Mouse (Mus musculus) neural tube, embryonic 13.5 days (tissue): Measurements from ENCODE around the gene Gpr85. TPM values are rescaled to one million over a fixed set of nuclear protein-coding genes. Genes with fewer than 3 reads are reported as not detected.
A peak's percentile ranks its signal among the peaks of the same experiment; 100 is the strongest.

ENCODE experiments used
- ATAC-seq: fragments of 200-750 bp; cut with Nextera tagmentation; 2 replicates; pipeline ENCODE4 v1.8.0; 2017; ENCODE audit warnings: low read depth, mild to moderate bottlenecking, moderate TSS enrichment, moderate library complexity
- H3K27ac ChIP-seq: fragments of 300-500 bp; sonication (generic); replicated peaks from 2 replicates; pipeline ENCODE4 v1.5.1; 2015; ENCODE audit warnings: moderate library complexity, mild to moderate bottlenecking, inconsistent platforms
- H3K27me3 ChIP-seq: fragments of 300-500 bp; sonication (generic); 2 replicates; pipeline ENCODE4 v1.6.1; 2015; ENCODE audit warnings: mild to moderate bottlenecking, inconsistent platforms
- H3K36me3 ChIP-seq: fragments of 300-500 bp; sonication (generic); 2 replicates; pipeline ENCODE4 v1.6.1; 2015; ENCODE audit warnings: mild to moderate bottlenecking, inconsistent platforms
- H3K4me1 ChIP-seq: fragments of 300-500 bp; sonication (generic); replicated peaks from 2 replicates; pipeline ENCODE4 v1.6.1; 2015; ENCODE audit warnings: inconsistent platforms
- H3K4me2 ChIP-seq: fragments of 300-500 bp; sonication (generic); 2 replicates; pipeline ENCODE4 v1.6.1; 2015; ENCODE audit warnings: inconsistent platforms, mild to moderate bottlenecking, moderate library complexity
- H3K4me3 ChIP-seq: fragments of 300-500 bp; sonication (generic); 2 replicates; pipeline ENCODE4 v1.5.1; 2015; ENCODE audit warnings: mild to moderate bottlenecking, inconsistent platforms
- H3K9ac ChIP-seq: fragments of 300-500 bp; sonication (generic); 2 replicates; pipeline ENCODE4 v1.6.1; 2015; ENCODE audit warnings: moderate library complexity, mild to moderate bottlenecking, inconsistent platforms
- H3K9me3 ChIP-seq: fragments of 300-500 bp; sonication (generic); 2 replicates; pipeline ENCODE4 v1.6.1; 2016; ENCODE audit warnings: inconsistent platforms
- WGBS: fragments of 180-500 bp; shearing (Covaris S2); methylation state at CpG from one replicate; pipeline ENCODE4 v1.1.7; 2015; 5-methylcytosine and 5-hydroxymethylcytosine counted together
- polyA plus RNA-seq: library from polyadenylated mRNA; unstranded; fragments of >200 nt; fragmentation: Nextera tagmentation; extraction: Ambion mirVana; gene quantifications from 2 replicates; pipeline ENCODE4 v1.2.1, GENCODE M21; 2015

The Gpr85 gene
- 78.5 and 82.4 TPM in 2 replicates for polyA plus RNA-seq

- ATAC-seq, result peak; percentile 21; the same call in 1 of the 2 replicates
- Histone ChIP-seq H3K9ac (peak within 1 kb of the TSS; percentile 99), H3K27ac (peak within 1 kb of the TSS; percentile 99), H3K9me3 (no peaks in the 10 kb centered on the region), H3K4me1 (peaks cover 31% of the 10 kb centered on the region), H3K27me3 (no peaks in the 10 kb centered on the region), H3K4me2 (peak within 1 kb of the TSS; percentile 75), H3K36me3 (no peaks in the 10 kb centered on the region), H3K4me3 (peak within 1 kb of the TSS; percentile 78)
- WGBS, result 33% methylated on average over 18 of the region's 18 CpGs
Observed at GRCm38 (mm10) chr6:13839345-13840054, at the start of gene Gpr85. Gene Gpr85, minus strand, starts transcription at chr6:13839942.

- ATAC-seq, result no peak
- WGBS, result 79% methylated on average over 3 of the region's 3 CpGs
Observed at GRCm38 (mm10) chr6:13884877-13885592, 45.3 kb upstream of the Gpr85 start.

GRCm38 (mm10) chr6:13882919-13883318 is 43.2 kb upstream of the Gpr85 start:
- peaks cover 3% of the 10 kb centered on the region; the same call in 1 of the 2 replicates for H3K36me3 ChIP-seq
- H3K27ac ChIP-seq, result no peak overlapping the region
- H3K4me1 ChIP-seq, result no peaks in the 10 kb centered on the region
- no peaks in the 10 kb centered on the region for H3K27me3 ChIP-seq
- H3K9ac ChIP-seq, result no peak overlapping the region
- no peaks in the 10 kb centered on the region for H3K9me3 ChIP-seq
- no peak overlapping the region for H3K4me2 ChIP-seq
- no peak overlapping the region for H3K4me3 ChIP-seq
- no peak for ATAC-seq

More at GRCm38 (mm10) chr6:13884877-13885592, 45.3 kb upstream of the Gpr85 start:
- Histone ChIP-seq H3K9ac (no peak overlapping the region), H3K4me2 (no peak overlapping the region), H3K36me3 (peaks cover 3% of the 10 kb centered on the region; the same call in 1 of the 2 replicates), H3K4me1 (no peaks in the 10 kb centered on the region), H3K27ac (no peak overlapping the region), H3K4me3 (no peak overlapping the region), H3K9me3 (no peaks in the 10 kb centered on the region), H3K27me3 (no peaks in the 10 kb centered on the region)

DNA sequence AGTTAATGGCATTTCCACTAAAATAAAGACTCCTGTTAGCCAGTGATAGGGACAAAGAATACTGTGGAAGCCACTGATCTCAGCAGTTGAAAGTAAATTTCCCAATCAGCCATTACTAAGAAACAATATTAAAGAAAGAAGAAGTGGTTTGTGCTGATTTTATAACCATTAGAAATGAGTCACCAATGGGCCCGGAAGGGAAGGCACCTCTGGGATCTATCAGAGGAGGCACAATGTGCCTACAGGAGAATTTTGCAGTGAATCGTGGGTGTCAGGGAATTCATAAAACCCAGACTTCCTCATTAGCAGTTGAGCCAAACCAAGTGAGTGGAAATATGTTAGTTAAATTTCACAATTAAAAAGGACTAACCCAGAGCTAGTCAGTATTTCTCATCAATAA is 34.2 kb upstream of the Gpr85 start:
- no peaks in the 10 kb centered on the region for H3K36me3 ChIP-seq
- 88% methylated on average over 2 of the region's 2 CpGs for WGBS
- no peaks in the 10 kb centered on the region for H3K9me3 ChIP-seq
- ATAC-seq, result no peak
- no peak overlapping the region for H3K27ac ChIP-seq
- no peak overlapping the region for H3K9ac ChIP-seq
- peaks cover 15% of the 10 kb centered on the region for H3K4me1 ChIP-seq
- H3K4me3 ChIP-seq, result no peak overlapping the region
- H3K4me2 ChIP-seq, result no peak overlapping the region
- no peaks in the 10 kb centered on the region for H3K27me3 ChIP-seq

DNA sequence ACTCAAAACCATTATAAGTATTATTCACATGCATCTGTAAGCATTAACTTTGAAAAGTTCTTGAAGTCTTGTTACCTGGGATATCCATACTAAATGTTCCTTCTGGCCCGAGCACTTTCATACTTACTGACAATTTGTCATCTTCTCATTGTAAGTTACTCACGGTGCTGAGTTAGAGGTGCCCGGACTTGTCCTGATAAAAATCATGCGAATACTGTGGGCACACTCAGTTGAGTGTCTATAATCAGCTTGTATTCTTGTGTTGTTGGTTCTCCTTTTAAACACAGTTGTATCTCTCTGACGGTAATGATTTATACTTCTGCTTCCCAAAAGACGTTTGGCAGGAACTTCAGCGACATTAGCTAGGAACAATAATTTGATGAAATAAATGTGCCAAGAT is 32.3 kb upstream of the Gpr85 start:
- Histone ChIP-seq H3K36me3 (no peaks in the 10 kb centered on the region), H3K9ac (peak overlapping the region; percentile 71; the same call in 1 of the 2 replicates), H3K4me3 (peak overlapping the region; percentile 53), H3K27ac (no peak overlapping the region), H3K9me3 (no peaks in the 10 kb centered on the region), H3K4me2 (peak overlapping the region; percentile 55), H3K4me1 (peaks cover 15% of the 10 kb centered on the region), H3K27me3 (no peaks in the 10 kb centered on the region)
- no peak for ATAC-seq
- 68% methylated on average over 7 of the region's 7 CpGs for WGBS

DNA sequence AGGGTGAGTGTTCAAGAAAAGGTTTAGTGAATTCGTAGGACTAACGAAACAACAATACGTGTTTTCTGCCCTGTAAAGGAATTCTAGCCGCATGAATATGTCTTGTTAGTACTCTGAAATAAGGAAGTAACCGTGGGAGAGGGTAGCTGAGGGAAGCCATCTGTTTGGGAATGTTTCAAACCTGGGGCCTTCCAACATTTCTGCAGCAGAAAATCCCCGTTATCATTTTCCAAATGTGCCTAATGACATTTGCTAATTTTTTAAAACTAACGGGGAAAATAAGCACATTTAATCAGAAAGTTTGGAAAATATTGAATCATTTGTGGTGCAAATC is 31.9 kb upstream of the Gpr85 start:
- Histone ChIP-seq H3K4me2 (peak overlapping the region; percentile 55), H3K27me3 (no peaks in the 10 kb centered on the region), H3K36me3 (no peaks in the 10 kb centered on the region), H3K9me3 (no peaks in the 10 kb centered on the region), H3K9ac (peak overlapping the region; percentile 71), H3K4me3 (peak overlapping the region; percentile 53), H3K4me1 (peaks cover 15% of the 10 kb centered on the region), H3K27ac (peak overlapping the region; percentile 39)
- WGBS, result 3% methylated on average over 7 of the region's 7 CpGs
- ATAC-seq, result peak; percentile 79

DNA sequence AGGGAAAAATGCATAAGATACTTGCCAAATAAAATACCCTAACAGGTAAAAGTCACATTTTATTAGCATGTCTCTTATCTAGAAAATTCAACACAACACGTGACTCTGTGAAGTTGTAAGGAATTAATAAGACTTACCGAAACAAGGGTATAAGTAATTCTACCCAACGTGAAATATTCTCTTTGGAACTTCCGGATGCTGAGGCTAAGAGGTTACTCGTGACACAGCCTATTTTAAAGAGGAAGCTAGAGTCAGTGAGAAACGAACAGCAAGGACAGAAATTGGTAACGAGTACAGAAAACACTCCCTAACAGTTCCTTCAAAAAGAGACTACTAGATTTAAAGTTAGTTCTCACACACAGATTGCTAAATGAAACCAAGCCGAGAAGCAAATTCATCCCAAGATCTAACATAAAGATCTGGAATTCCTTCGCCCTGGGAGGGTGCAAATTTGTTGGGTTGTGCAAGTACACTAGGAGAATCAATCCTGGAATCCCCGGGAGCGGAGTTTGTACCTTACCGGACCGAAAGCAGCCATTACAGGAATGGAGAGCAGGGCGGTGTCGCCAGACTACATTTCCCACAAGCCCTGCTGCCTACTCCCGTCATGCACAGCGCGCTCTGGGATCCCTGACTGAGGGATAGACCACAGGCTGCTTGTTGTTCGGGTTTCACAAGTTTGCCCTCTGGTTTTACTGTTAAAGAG is 31.3 kb upstream of the Gpr85 start, which contains the start of gene 2610001J05Rik:
2610001J05Rik (minus strand) TSS at position 600 of the 706 bp plus-strand sequence.
- ATAC-seq, result peak; percentile 100

GRCm38 (mm10) chr6:13870289-13870741 is 30.6 kb upstream of the Gpr85 start:
- Histone ChIP-seq H3K4me2 (peak overlapping the region; percentile 55), H3K36me3 (no peaks in the 10 kb centered on the region), H3K27me3 (no peaks in the 10 kb centered on the region), H3K9me3 (no peaks in the 10 kb centered on the region), H3K27ac (no peak overlapping the region), H3K4me1 (peaks cover 15% of the 10 kb centered on the region), H3K4me3 (peak overlapping the region; percentile 53), H3K9ac (peak overlapping the region; percentile 61)
- 35% methylated on average over 12 of the region's 12 CpGs for WGBS
- ATAC-seq, result no peak

More for the DNA sequence above, 31.3 kb upstream of the Gpr85 start, which contains the start of gene 2610001J05Rik:
- Histone ChIP-seq H3K36me3 (no peaks in the 10 kb centered on the region), H3K9ac (peak within 1 kb of the TSS; percentile 71), H3K4me3 (peak within 1 kb of the TSS; percentile 53), H3K4me2 (peak within 1 kb of the TSS; percentile 55), H3K27me3 (no peaks in the 10 kb centered on the region), H3K4me1 (peaks cover 15% of the 10 kb centered on the region), H3K9me3 (no peaks in the 10 kb centered on the region), H3K27ac (peak within 1 kb of the TSS; percentile 39)
- 2% methylated on average over 19 of the region's 19 CpGs for WGBS

- Histone ChIP-seq H3K27ac (no peak overlapping the region), H3K9ac (no peak overlapping the region), H3K9me3 (no peaks in the 10 kb centered on the region), H3K27me3 (no peaks in the 10 kb centered on the region), H3K4me2 (no peak overlapping the region), H3K36me3 (no peaks in the 10 kb centered on the region), H3K4me1 (no peaks in the 10 kb centered on the region), H3K4me3 (no peak overlapping the region)
- ATAC-seq, result no peak
- 83% methylated on average over 1 of the region's 1 CpGs for WGBS
Observed at GRCm38 (mm10) chr6:13860596-13860995, 20.9 kb upstream of the Gpr85 start.

DNA sequence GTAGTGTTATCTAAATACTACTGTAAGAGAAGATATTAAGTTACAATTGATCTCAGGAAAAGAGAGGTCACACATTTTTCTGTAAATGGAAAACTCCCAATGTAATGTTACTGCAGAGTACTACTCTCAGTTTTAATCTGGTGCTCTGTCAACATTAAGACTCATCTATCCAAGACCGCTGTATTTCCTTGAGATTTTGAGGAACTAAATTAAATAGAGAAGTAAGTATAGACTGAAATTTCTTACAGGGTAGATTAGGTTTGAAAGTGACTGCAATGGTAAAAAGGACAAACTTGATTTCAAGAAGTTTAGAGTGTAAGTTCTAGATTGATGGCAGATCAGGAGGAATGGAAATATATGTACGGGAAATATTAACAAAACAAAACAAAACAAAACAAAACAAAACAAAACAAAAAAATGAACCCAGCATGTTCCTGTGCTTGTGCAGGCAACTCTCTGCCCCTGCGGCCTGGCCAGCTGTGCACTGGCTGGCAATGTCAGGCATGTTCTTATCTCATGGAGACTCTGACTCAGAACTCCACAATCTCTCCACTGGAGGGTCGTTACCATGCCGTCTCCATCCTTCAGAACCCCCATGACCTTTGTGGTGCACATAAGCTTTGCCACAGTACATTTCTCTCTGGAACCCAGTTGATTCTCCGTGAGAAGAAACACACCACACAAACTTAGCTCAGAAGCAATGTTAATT is 20.3 kb upstream of the Gpr85 start:
- H3K4me3 ChIP-seq, result no peak overlapping the region
- no peaks in the 10 kb centered on the region for H3K4me1 ChIP-seq
- no peaks in the 10 kb centered on the region for H3K36me3 ChIP-seq
- no peak overlapping the region for H3K27ac ChIP-seq
- no peaks in the 10 kb centered on the region for H3K9me3 ChIP-seq
- no peak for ATAC-seq
- no peak overlapping the region for H3K4me2 ChIP-seq
- H3K27me3 ChIP-seq, result no peaks in the 10 kb centered on the region
- WGBS, result 88% methylated on average over 6 of the region's 6 CpGs
- H3K9ac ChIP-seq, result no peak overlapping the region

DNA sequence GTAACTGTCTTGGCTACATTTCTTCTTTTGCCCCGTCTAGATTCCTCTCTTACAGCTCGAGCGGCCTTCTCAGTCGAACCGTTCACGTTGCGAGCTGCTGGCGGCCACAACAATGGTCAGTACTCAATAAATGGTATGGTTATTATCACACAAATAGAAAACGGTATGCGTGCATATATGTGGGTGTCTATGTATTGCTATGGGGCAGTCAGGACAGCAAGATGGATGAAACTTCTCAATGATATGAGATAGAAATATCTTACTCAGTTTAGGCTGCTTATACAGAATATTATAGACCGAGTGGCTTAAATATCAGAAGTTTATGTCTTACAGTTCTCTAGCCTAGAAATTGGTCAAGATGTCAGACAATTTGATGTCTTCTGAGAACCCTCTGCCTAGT is 14.5 kb upstream of the Gpr85 start:
- H3K9ac ChIP-seq, result no peak overlapping the region
- H3K36me3 ChIP-seq, result no peaks in the 10 kb centered on the region
- 25% methylated on average over 11 of the region's 11 CpGs for WGBS
- H3K4me1 ChIP-seq, result no peaks in the 10 kb centered on the region
- H3K9me3 ChIP-seq, result no peaks in the 10 kb centered on the region
- H3K27me3 ChIP-seq, result no peaks in the 10 kb centered on the region
- no peak overlapping the region for H3K4me3 ChIP-seq
- no peak overlapping the region for H3K4me2 ChIP-seq
- H3K27ac ChIP-seq, result no peak overlapping the region
- ATAC-seq, result no peak
